Mouse (Mus musculus) 416B (cell line): Measurements from ENCODE around the gene Prpf6.

Experiments
- DNase-seq: peaks from one replicate; pipeline ENCODE4 v3.0.0; 2011; ENCODE audit warnings: low read depth

Gene Prpf6

GRCm38 (mm10) chr2:181689466-181690160 lies 97.9 kb downstream of the Prpf6 start:
- no peak for DNase-seq

GRCm38 (mm10) chr2:181691083-181691482 lies 99.4 kb downstream of the Prpf6 start:
- no peak for DNase-seq

- peak; percentile 68 for DNase-seq
These were observed 99.9 kb downstream of the Prpf6 start for GRCm38 (mm10) chr2:181691571-181691970.

- no peak for DNase-seq
These were observed 100.6 kb downstream of the Prpf6 start for GRCm38 (mm10) chr2:181692304-181692703.

GRCm38 (mm10) chr2:181693339-181694280 lies 101.9 kb downstream of the Prpf6 start, which contains the start of gene Rgs19:
TSS of gene Rgs19 (minus strand) at chr2:181693977.
- DNase-seq: peak; percentile 90

- no peak for DNase-seq
These were observed 102.9 kb downstream of the Prpf6 start for GRCm38 (mm10) chr2:181694581-181694980.

- DNase-seq: no peak
These were observed 104.1 kb downstream of the Prpf6 start for GRCm38 (mm10) chr2:181695776-181696175.

GRCm38 (mm10) chr2:181696801-181697420 lies 105.2 kb downstream of the Prpf6 start:
- no peak for DNase-seq

GRCm38 (mm10) chr2:181698241-181698640 lies 106.6 kb downstream of the Prpf6 start, which contains the start of gene Lkaaear1:
TSS of gene Lkaaear1 (minus strand) at chr2:181698442.
- DNase-seq: no peak
